Mouse (Mus musculus): ENCODE measurements around the gene Bpi. TPM values are rescaled to one million over a fixed set of nuclear protein-coding genes. Genes with fewer than 3 reads are reported as not detected.

The Bpi gene
- not detected in 2 replicates for polyA plus RNA-seq (2012; ENCODE audit: insufficient read depth, low replicate concordance)

- no peaks in the 10 kb centered on the region for H3K9me3 ChIP-seq
- peak within 1 kb of the TSS; percentile 72 for H3K4me3 ChIP-seq (replicated peaks)
- no peak for TF ChIP-seq FLI1 (IDR thresholded peaks at IDR 0.05; ENCODE audit: low read length)
- no peak for TF ChIP-seq GATA1 (IDR thresholded peaks at IDR 0.05; ENCODE audit: borderline replicate concordance, low read length)
- H3K27me3 ChIP-seq (replicated peaks) = peaks cover 72% of the 10 kb centered on the region
- H3K36me3 ChIP-seq (replicated peaks; ENCODE audit: low read length) = no peaks in the 10 kb centered on the region
- H3K4me1 ChIP-seq = peaks cover 9% of the 10 kb centered on the region
These were observed at the start of gene Bpi for GRCm38 (mm10) chr2:158258005-158258418. Bpi (plus strand) TSS chr2:158258094.

- no peak overlapping the region for H3K4me3 ChIP-seq (replicated peaks)
- H3K27me3 ChIP-seq (replicated peaks) = peaks cover 93% of the 10 kb centered on the region
- TF ChIP-seq FLI1 (IDR thresholded peaks at IDR 0.05; ENCODE audit: low read length) (no peak), GATA1 (IDR thresholded peaks at IDR 0.05; ENCODE audit: borderline replicate concordance, low read length) (no peak)
- H3K36me3 ChIP-seq (replicated peaks; ENCODE audit: low read length) = no peaks in the 10 kb centered on the region
- no peaks in the 10 kb centered on the region for H3K9me3 ChIP-seq
- H3K4me1 ChIP-seq = peaks cover 17% of the 10 kb centered on the region
These were observed 48.1 kb upstream of the Bpi start for GRCm38 (mm10) chr2:158209776-158210175.

- H3K27me3 ChIP-seq (replicated peaks) = peaks cover 94% of the 10 kb centered on the region
- no peak overlapping the region for H3K4me3 ChIP-seq (replicated peaks)
- TF ChIP-seq FLI1 (IDR thresholded peaks at IDR 0.05; ENCODE audit: low read length) (no peak), GATA1 (IDR thresholded peaks at IDR 0.05; ENCODE audit: borderline replicate concordance, low read length) (no peak)
- H3K4me1 ChIP-seq = peaks cover 17% of the 10 kb centered on the region
- H3K36me3 ChIP-seq (replicated peaks; ENCODE audit: low read length) = no peaks in the 10 kb centered on the region
- H3K9me3 ChIP-seq = no peaks in the 10 kb centered on the region
These were observed 47.4 kb upstream of the Bpi start for GRCm38 (mm10) chr2:158210503-158210902.

GRCm38 (mm10) chr2:158210958-158211357 is 46.9 kb upstream of the Bpi start:
- H3K9me3 ChIP-seq = no peaks in the 10 kb centered on the region
- TF ChIP-seq GATA1 (IDR thresholded peaks at IDR 0.05; ENCODE audit: borderline replicate concordance, low read length) (no peak), FLI1 (IDR thresholded peaks at IDR 0.05; ENCODE audit: low read length) (no peak)
- peaks cover 17% of the 10 kb centered on the region for H3K4me1 ChIP-seq
- H3K4me3 ChIP-seq (replicated peaks) = no peak overlapping the region
- H3K27me3 ChIP-seq (replicated peaks) = peaks cover 94% of the 10 kb centered on the region
- H3K36me3 ChIP-seq (replicated peaks; ENCODE audit: low read length) = no peaks in the 10 kb centered on the region

GRCm38 (mm10) chr2:158211764-158212471 is 46.0 kb upstream of the Bpi start:
- TF ChIP-seq FLI1 (IDR thresholded peaks at IDR 0.05; ENCODE audit: low read length) = no peak
- Histone ChIP-seq H3K36me3 (replicated peaks; ENCODE audit: low read length) (no peaks in the 10 kb centered on the region), H3K27me3 (replicated peaks) (peaks cover 96% of the 10 kb centered on the region), H3K9me3 (no peaks in the 10 kb centered on the region), H3K4me1 (peaks cover 17% of the 10 kb centered on the region), H3K4me3 (replicated peaks) (no peak overlapping the region)

GRCm38 (mm10) chr2:158215283-158216117 is 42.4 kb upstream of the Bpi start:
- no peaks in the 10 kb centered on the region for H3K4me1 ChIP-seq
- no peaks in the 10 kb centered on the region for H3K36me3 ChIP-seq (replicated peaks; ENCODE audit: low read length)
- H3K9me3 ChIP-seq = no peaks in the 10 kb centered on the region
- peaks cover 94% of the 10 kb centered on the region for H3K27me3 ChIP-seq (replicated peaks)
- TF ChIP-seq GATA1 (IDR thresholded peaks at IDR 0.05; ENCODE audit: borderline replicate concordance, low read length) (no peak), FLI1 (IDR thresholded peaks at IDR 0.05; ENCODE audit: low read length) (no peak)
- no peak overlapping the region for H3K4me3 ChIP-seq (replicated peaks)

- peaks cover 96% of the 10 kb centered on the region for H3K27me3 ChIP-seq (replicated peaks)
- TF ChIP-seq GATA1 (IDR thresholded peaks at IDR 0.05; ENCODE audit: borderline replicate concordance, low read length) (no peak), FLI1 (IDR thresholded peaks at IDR 0.05; ENCODE audit: low read length) (no peak)
- H3K9me3 ChIP-seq = peaks cover 3% of the 10 kb centered on the region
- H3K4me3 ChIP-seq (replicated peaks) = no peak overlapping the region
- H3K4me1 ChIP-seq = no peaks in the 10 kb centered on the region
- no peaks in the 10 kb centered on the region for H3K36me3 ChIP-seq (replicated peaks; ENCODE audit: low read length)
These were observed 41.4 kb upstream of the Bpi start for GRCm38 (mm10) chr2:158216510-158216909.

- H3K4me1 ChIP-seq = no peaks in the 10 kb centered on the region
- H3K27me3 ChIP-seq (replicated peaks) = peaks cover 93% of the 10 kb centered on the region
- no peaks in the 10 kb centered on the region for H3K36me3 ChIP-seq (replicated peaks; ENCODE audit: low read length)
- TF ChIP-seq FLI1 (IDR thresholded peaks at IDR 0.05; ENCODE audit: low read length) = no peak
- no peak for TF ChIP-seq GATA1 (IDR thresholded peaks at IDR 0.05; ENCODE audit: borderline replicate concordance, low read length)
- peaks cover 13% of the 10 kb centered on the region for H3K9me3 ChIP-seq
- H3K4me3 ChIP-seq (replicated peaks) = no peak overlapping the region
These were observed 38.3 kb upstream of the Bpi start for GRCm38 (mm10) chr2:158219562-158219961.

GRCm38 (mm10) chr2:158221446-158222084 is 36.3 kb upstream of the Bpi start:
- Histone ChIP-seq H3K36me3 (replicated peaks; ENCODE audit: low read length) (no peaks in the 10 kb centered on the region), H3K4me3 (replicated peaks) (no peak overlapping the region), H3K27me3 (replicated peaks) (peaks cover 89% of the 10 kb centered on the region), H3K9me3 (peaks cover 13% of the 10 kb centered on the region), H3K4me1 (no peaks in the 10 kb centered on the region)
- TF ChIP-seq GATA1 (IDR thresholded peaks at IDR 0.05; ENCODE audit: borderline replicate concordance, low read length) (no peak), FLI1 (IDR thresholded peaks at IDR 0.05; ENCODE audit: low read length) (no peak)
